Mouse (Mus musculus): Measurements from ENCODE around the gene Tspan31. TPM values are rescaled to one million over a fixed set of nuclear protein-coding genes. Genes with fewer than 3 reads are reported as not detected.
"Not testable (repeated sequence)": the region's sequence is repeated elsewhere in the genome, so short reads cannot be mapped to it uniquely, and the experiment has no call there.

Gene Tspan31
- polyA plus RNA-seq, 1 experiment from 2014 or later: 36.7 TPM

GRCm38 (mm10) chr10:127063239-127063872 is 6.7 kb downstream of the Tspan31 start, which contains the start of gene Cdk4:
TSS of gene Cdk4 (plus strand) at chr10:127063534.
- peak; percentile 89 for ATAC-seq
- peak; percentile 99 for DNase-seq (ENCODE audit: low spot score)

GRCm38 (mm10) chr10:127062503-127062902 is 7.6 kb downstream of the Tspan31 start:
- Histone ChIP-seq H3K4me3 (ENCODE audit: low read depth, low read length) (no peak overlapping the region), H3K4me1 (ENCODE audit: control insufficient read depth, insufficient read depth, low read length) (peaks cover 26% of the 10 kb centered on the region)
- 78% methylated on average over 5 of the region's 5 CpGs for WGBS

More at GRCm38 (mm10) chr10:127063239-127063872, 6.7 kb downstream of the Tspan31 start, which contains the start of gene Cdk4:
- H3K4me3 ChIP-seq (ENCODE audit: low read depth, low read length): peak within 1 kb of the TSS; percentile 67
- H3K27ac ChIP-seq (ENCODE audit: low read depth, low read length): peak within 1 kb of the TSS; percentile 85
- no peaks in the 10 kb centered on the region for H3K27me3 ChIP-seq (replicated peaks; ENCODE audit: control insufficient read depth, insufficient read depth, low read length)
- peak within 1 kb of the TSS; percentile 94 for H3K4me2 ChIP-seq (ENCODE audit: low read length)
- under 1% methylated on average over 43 of the region's 46 CpGs for whole genome bisulfite sequencing
- peaks cover 40% of the 10 kb centered on the region for H3K36me3 ChIP-seq (ENCODE audit: control insufficient read depth, insufficient read depth, low read length)
- H3K4me1 ChIP-seq (ENCODE audit: control insufficient read depth, insufficient read depth, low read length): peaks cover 26% of the 10 kb centered on the region
- H3K9me3 ChIP-seq (replicated peaks; ENCODE audit: control insufficient read depth, low read length): no peaks in the 10 kb centered on the region
- peak within 1 kb of the TSS; percentile 93 for H3K9ac ChIP-seq (ENCODE audit: low read length)

GRCm38 (mm10) chr10:127062101-127062500 is 8.0 kb downstream of the Tspan31 start:
- not testable (repeated sequence) for H3K27me3 ChIP-seq (replicated peaks; ENCODE audit: control insufficient read depth, insufficient read depth, low read length)
- 85% methylated on average over 4 of the region's 4 CpGs for WGBS

More at GRCm38 (mm10) chr10:127062503-127062902, 7.6 kb downstream of the Tspan31 start:
- no peak for DNase-seq (ENCODE audit: low spot score)
- H3K27me3 ChIP-seq (replicated peaks; ENCODE audit: control insufficient read depth, insufficient read depth, low read length): no peaks in the 10 kb centered on the region
- H3K9ac ChIP-seq (ENCODE audit: low read length): no peak overlapping the region
- H3K27ac ChIP-seq (ENCODE audit: low read depth, low read length): peak overlapping the region; percentile 79; the same call in 1 of the 2 replicates
- H3K9me3 ChIP-seq (replicated peaks; ENCODE audit: control insufficient read depth, low read length): no peaks in the 10 kb centered on the region
- ATAC-seq: no peak
- H3K4me2 ChIP-seq (ENCODE audit: low read length): peak overlapping the region; percentile 51
- H3K36me3 ChIP-seq (ENCODE audit: control insufficient read depth, insufficient read depth, low read length): peaks cover 33% of the 10 kb centered on the region

GRCm38 (mm10) chr10:127061513-127061912 is 8.6 kb downstream of the Tspan31 start:
- Histone ChIP-seq H3K9ac (ENCODE audit: low read length) (peak overlapping the region; percentile 97; the same call in 1 of the 2 replicates), H3K4me1 (ENCODE audit: control insufficient read depth, insufficient read depth, low read length) (peaks cover 26% of the 10 kb centered on the region), H3K36me3 (ENCODE audit: control insufficient read depth, insufficient read depth, low read length) (peaks cover 33% of the 10 kb centered on the region), H3K4me2 (ENCODE audit: low read length) (peak overlapping the region; percentile 87), H3K27ac (ENCODE audit: low read depth, low read length) (peak overlapping the region; percentile 95), H3K27me3 (replicated peaks; ENCODE audit: control insufficient read depth, insufficient read depth, low read length) (no peaks in the 10 kb centered on the region), H3K9me3 (replicated peaks; ENCODE audit: control insufficient read depth, low read length) (no peaks in the 10 kb centered on the region), H3K4me3 (ENCODE audit: low read depth, low read length) (0 out of 2 replicates have a peak overlapping the region, but pooled peaks have one; percentile 89)
- DNase-seq (ENCODE audit: low spot score): no peak
- no peak for ATAC-seq
- 71% methylated on average over 2 of the region's 2 CpGs for WGBS

More at GRCm38 (mm10) chr10:127062101-127062500, 8.0 kb downstream of the Tspan31 start:
- not testable (repeated sequence) for H3K27ac ChIP-seq (ENCODE audit: low read depth, low read length); H3K9ac ChIP-seq (ENCODE audit: low read length); H3K4me3 ChIP-seq (ENCODE audit: low read depth, low read length); H3K4me2 ChIP-seq (ENCODE audit: low read length); H3K9me3 ChIP-seq (replicated peaks; ENCODE audit: control insufficient read depth, low read length); ATAC-seq; DNase-seq (ENCODE audit: low spot score)
- peaks cover 33% of the 10 kb centered on the region for H3K36me3 ChIP-seq (ENCODE audit: control insufficient read depth, insufficient read depth, low read length)
- H3K4me1 ChIP-seq (ENCODE audit: control insufficient read depth, insufficient read depth, low read length): peaks cover 26% of the 10 kb centered on the region

GRCm38 (mm10) chr10:127061085-127061484 is 9.0 kb downstream of the Tspan31 start:
- peak overlapping the region; percentile 89 for H3K4me3 ChIP-seq (ENCODE audit: low read depth, low read length)
- no peaks in the 10 kb centered on the region for H3K9me3 ChIP-seq (replicated peaks; ENCODE audit: control insufficient read depth, low read length)
- H3K27me3 ChIP-seq (replicated peaks; ENCODE audit: control insufficient read depth, insufficient read depth, low read length): no peaks in the 10 kb centered on the region
- H3K4me2 ChIP-seq (ENCODE audit: low read length): peak overlapping the region; percentile 87
- 10% methylated on average over 5 of the region's 5 CpGs for WGBS
- H3K4me1 ChIP-seq (ENCODE audit: control insufficient read depth, insufficient read depth, low read length): peaks cover 26% of the 10 kb centered on the region
- H3K36me3 ChIP-seq (ENCODE audit: control insufficient read depth, insufficient read depth, low read length): peaks cover 33% of the 10 kb centered on the region
- peak overlapping the region; percentile 95 for H3K27ac ChIP-seq (ENCODE audit: low read depth, low read length)
- ATAC-seq (no peak), DNase-seq (ENCODE audit: low spot score) (peak; percentile 49)
- peak overlapping the region; percentile 97 for H3K9ac ChIP-seq (ENCODE audit: low read length)

DNA sequence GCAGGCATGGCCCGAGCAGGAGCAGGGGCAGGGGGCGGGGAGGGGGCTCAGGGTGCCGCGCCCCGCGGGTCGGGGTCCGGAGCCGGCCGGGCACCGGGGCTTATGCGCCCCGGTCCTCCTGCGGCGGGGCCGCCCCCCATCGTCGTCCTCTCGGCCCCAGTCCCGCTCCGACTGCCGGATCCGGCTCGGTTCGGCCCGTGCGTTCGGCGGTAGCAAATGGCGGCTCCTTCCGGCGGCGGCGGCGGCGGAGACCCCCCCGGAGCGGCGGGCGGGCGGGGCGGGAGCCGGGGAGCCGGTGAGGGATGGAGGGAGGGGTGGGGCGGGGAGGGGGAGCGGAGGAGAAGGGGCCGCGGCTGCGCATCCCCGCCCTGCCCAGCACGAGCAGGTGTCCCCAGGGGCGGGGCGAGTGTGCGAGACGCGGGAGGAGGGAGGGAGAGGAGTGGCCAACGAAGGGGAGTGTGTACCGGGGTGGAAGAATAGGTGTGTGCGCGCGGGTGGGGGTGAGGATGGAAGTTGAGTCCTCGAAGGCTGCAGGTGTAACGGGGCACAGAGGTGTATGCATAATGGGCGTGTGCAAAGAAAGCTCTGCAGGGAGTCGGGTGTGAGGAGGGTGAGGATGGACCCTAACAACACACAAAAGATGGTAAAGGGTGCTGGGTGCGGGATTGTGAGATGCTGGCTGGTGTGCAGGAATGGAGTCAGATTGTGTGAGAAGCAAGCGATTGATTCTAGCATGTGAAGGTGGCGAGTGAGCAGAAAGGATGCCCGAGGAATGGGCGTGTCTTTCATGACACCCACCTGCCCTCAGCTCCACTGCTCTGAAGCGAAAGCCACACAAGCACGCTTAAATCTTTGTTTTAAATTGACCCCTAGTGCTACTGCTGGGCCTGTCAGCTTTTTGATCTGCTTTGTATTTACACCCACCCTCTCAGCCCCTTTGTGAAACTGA is 9.8 kb downstream of the Tspan31 start, which contains the start of gene March9:
March9 (minus strand) TSS at position 217 of the 949 bp plus-strand sequence.
- no peaks in the 10 kb centered on the region for H3K27me3 ChIP-seq (replicated peaks; ENCODE audit: control insufficient read depth, insufficient read depth, low read length)
- no peaks in the 10 kb centered on the region for H3K9me3 ChIP-seq (replicated peaks; ENCODE audit: control insufficient read depth, low read length)
- DNase-seq (ENCODE audit: low spot score) (peak; percentile 93), ATAC-seq (peak; percentile 53)
- H3K4me2 ChIP-seq (ENCODE audit: low read length): peak within 1 kb of the TSS; percentile 87
- H3K36me3 ChIP-seq (ENCODE audit: control insufficient read depth, insufficient read depth, low read length): peaks cover 33% of the 10 kb centered on the region
- peaks cover 26% of the 10 kb centered on the region for H3K4me1 ChIP-seq (ENCODE audit: control insufficient read depth, insufficient read depth, low read length)
- H3K4me3 ChIP-seq (ENCODE audit: low read depth, low read length): peak within 1 kb of the TSS; percentile 89
- peak within 1 kb of the TSS; percentile 95 for H3K27ac ChIP-seq (ENCODE audit: low read depth, low read length)
- under 1% methylated on average over 42 of the region's 72 CpGs for WGBS
- peak within 1 kb of the TSS; percentile 97 for H3K9ac ChIP-seq (ENCODE audit: low read length)

- ATAC-seq (peak; percentile 8; the same call in 1 of the 2 replicates), DNase-seq (ENCODE audit: low spot score) (peak; percentile 60)
- H3K4me1 ChIP-seq (ENCODE audit: control insufficient read depth, insufficient read depth, low read length): peaks cover 20% of the 10 kb centered on the region
- H3K36me3 ChIP-seq (ENCODE audit: control insufficient read depth, insufficient read depth, low read length): peaks cover 33% of the 10 kb centered on the region
- H3K27me3 ChIP-seq (replicated peaks; ENCODE audit: control insufficient read depth, insufficient read depth, low read length): no peaks in the 10 kb centered on the region
- under 1% methylated on average over 58 of the region's 92 CpGs for WGBS
- H3K4me3 ChIP-seq (ENCODE audit: low read depth, low read length): peak overlapping the region; percentile 89
- H3K9me3 ChIP-seq (replicated peaks; ENCODE audit: control insufficient read depth, low read length): no peaks in the 10 kb centered on the region
- peak overlapping the region; percentile 87 for H3K4me2 ChIP-seq (ENCODE audit: low read length)
- peak overlapping the region; percentile 95 for H3K27ac ChIP-seq (ENCODE audit: low read depth, low read length)
- peak overlapping the region; percentile 97 for H3K9ac ChIP-seq (ENCODE audit: low read length)
Measured at GRCm38 (mm10) chr10:127059174-127059967, 10.7 kb downstream of the Tspan31 start.

- H3K4me1 ChIP-seq (ENCODE audit: control insufficient read depth, insufficient read depth, low read length): peaks cover 20% of the 10 kb centered on the region
- no peak for ATAC-seq
- 0 out of 2 replicates have a peak overlapping the region, but pooled peaks have one; percentile 95 for H3K27ac ChIP-seq (ENCODE audit: low read depth, low read length)
- WGBS: 6% methylated on average over 8 of the region's 8 CpGs
- no peak for DNase-seq (ENCODE audit: low spot score)
- no peaks in the 10 kb centered on the region for H3K27me3 ChIP-seq (replicated peaks; ENCODE audit: control insufficient read depth, insufficient read depth, low read length)
- H3K9ac ChIP-seq (ENCODE audit: low read length): peak overlapping the region; percentile 97
- H3K4me2 ChIP-seq (ENCODE audit: low read length): peak overlapping the region; percentile 87
- H3K4me3 ChIP-seq (ENCODE audit: low read depth, low read length): peak overlapping the region; percentile 89
- peaks cover 40% of the 10 kb centered on the region for H3K36me3 ChIP-seq (ENCODE audit: control insufficient read depth, insufficient read depth, low read length)
- no peaks in the 10 kb centered on the region for H3K9me3 ChIP-seq (replicated peaks; ENCODE audit: control insufficient read depth, low read length)
Measured at GRCm38 (mm10) chr10:127058708-127059107, 11.4 kb downstream of the Tspan31 start.
